Mouse (Mus musculus): ENCODE data around the gene Anapc13. TPM values are rescaled to one million over a fixed set of nuclear protein-coding genes. Genes with fewer than 3 reads are reported as not detected.

Gene Anapc13
- polyA plus RNA-seq, 1 experiment from 2014 or later = 222 TPM

GRCm38 (mm10) chr9:102595662-102596436 lies 30.2 kb upstream of the Anapc13 start:
- Histone ChIP-seq H3K36me3 (ENCODE audit: insufficient read depth, low read length) (peaks cover 24% of the 10 kb centered on the region; the same call in 1 of the 2 replicates), H3K9me3 (replicated peaks; ENCODE audit: low read length) (no peaks in the 10 kb centered on the region), H3K4me3 (replicated peaks; ENCODE audit: low read depth, low read length) (no peak overlapping the region), H3K4me1 (replicated peaks; ENCODE audit: insufficient read depth, low read length) (peaks cover 6% of the 10 kb centered on the region; the same call in 1 of the 2 replicates), H3K27me3 (ENCODE audit: insufficient read depth, low read length) (no peaks in the 10 kb centered on the region), H3K27ac (0 out of 2 replicates have a peak overlapping the region, but pooled peaks have one; percentile 1), H3K9ac (ENCODE audit: low read depth, low read length) (no peak overlapping the region), H3K4me2 (ENCODE audit: low read length) (no peak overlapping the region)
- no peak for TF ChIP-seq CTCF (IDR thresholded peaks at IDR 0.05; ENCODE audit: low read depth)
- DNase-seq (ENCODE audit: low spot score) = no peak
- no peak for ATAC-seq (replicated peaks; ENCODE audit: low FRiP score, low read depth)
- 71% methylated on average over 8 of the region's 8 CpGs for WGBS

GRCm38 (mm10) chr9:102601187-102601586 lies 24.9 kb upstream of the Anapc13 start:
- Histone ChIP-seq H3K4me1 (replicated peaks; ENCODE audit: insufficient read depth, low read length) (no peaks in the 10 kb centered on the region), H3K9ac (ENCODE audit: low read depth, low read length) (no peak overlapping the region), H3K27ac (peak overlapping the region; percentile 27; the same call in 1 of the 2 replicates), H3K9me3 (replicated peaks; ENCODE audit: low read length) (no peaks in the 10 kb centered on the region), H3K4me3 (replicated peaks; ENCODE audit: low read depth, low read length) (no peak overlapping the region), H3K36me3 (ENCODE audit: insufficient read depth, low read length) (0 out of 2 replicates have a peak, but pooled peaks cover 12% of the 10 kb centered on the region), H3K4me2 (ENCODE audit: low read length) (no peak overlapping the region), H3K27me3 (ENCODE audit: insufficient read depth, low read length) (no peaks in the 10 kb centered on the region)
- ATAC-seq (replicated peaks; ENCODE audit: low FRiP score, low read depth) (peak; percentile 40), DNase-seq (ENCODE audit: low spot score) (no peak)
- WGBS = 79% methylated on average over 2 of the region's 2 CpGs
- TF ChIP-seq CTCF (IDR thresholded peaks at IDR 0.05; ENCODE audit: low read depth) = no peak

- Histone ChIP-seq H3K9ac (ENCODE audit: low read depth, low read length) (no peak overlapping the region), H3K27ac (peak overlapping the region; percentile 27; the same call in 1 of the 2 replicates), H3K4me2 (ENCODE audit: low read length) (no peak overlapping the region), H3K4me3 (replicated peaks; ENCODE audit: low read depth, low read length) (no peak overlapping the region), H3K4me1 (replicated peaks; ENCODE audit: insufficient read depth, low read length) (no peaks in the 10 kb centered on the region), H3K9me3 (replicated peaks; ENCODE audit: low read length) (no peaks in the 10 kb centered on the region), H3K36me3 (ENCODE audit: insufficient read depth, low read length) (0 out of 2 replicates have a peak, but pooled peaks cover 9% of the 10 kb centered on the region), H3K27me3 (ENCODE audit: insufficient read depth, low read length) (no peaks in the 10 kb centered on the region)
- no peak for ATAC-seq (replicated peaks; ENCODE audit: low FRiP score, low read depth)
- 71% methylated on average over 2 of the region's 2 CpGs for WGBS
- DNase-seq (ENCODE audit: low spot score) = no peak
- no peak for TF ChIP-seq CTCF (IDR thresholded peaks at IDR 0.05; ENCODE audit: low read depth)
Observed at GRCm38 (mm10) chr9:102601666-102602065, 24.4 kb upstream of the Anapc13 start.

- no peak overlapping the region for H3K9ac ChIP-seq (ENCODE audit: low read depth, low read length)
Observed at GRCm38 (mm10) chr9:102605162-102605561, 20.9 kb upstream of the Anapc13 start.

GRCm38 (mm10) chr9:102607471-102607870 lies 18.6 kb upstream of the Anapc13 start:
- Histone ChIP-seq H3K27ac (no peak overlapping the region), H3K4me3 (replicated peaks; ENCODE audit: low read depth, low read length) (no peak overlapping the region), H3K4me2 (ENCODE audit: low read length) (no peak overlapping the region), H3K27me3 (ENCODE audit: insufficient read depth, low read length) (no peaks in the 10 kb centered on the region), H3K36me3 (ENCODE audit: insufficient read depth, low read length) (peaks cover 7% of the 10 kb centered on the region; the same call in 1 of the 2 replicates), H3K9ac (ENCODE audit: low read depth, low read length) (no peak overlapping the region), H3K9me3 (replicated peaks; ENCODE audit: low read length) (no peaks in the 10 kb centered on the region), H3K4me1 (replicated peaks; ENCODE audit: insufficient read depth, low read length) (no peaks in the 10 kb centered on the region)
- no peak for DNase-seq (ENCODE audit: low spot score)
- 70% methylated on average over 5 of the region's 5 CpGs for WGBS
- peak; percentile 53 for TF ChIP-seq CTCF (IDR thresholded peaks at IDR 0.05; ENCODE audit: low read depth)
- ATAC-seq (replicated peaks; ENCODE audit: low FRiP score, low read depth) = no peak

More at GRCm38 (mm10) chr9:102605162-102605561, 20.9 kb upstream of the Anapc13 start:
- Histone ChIP-seq H3K27me3 (ENCODE audit: insufficient read depth, low read length) (no peaks in the 10 kb centered on the region), H3K27ac (no peak overlapping the region), H3K4me2 (ENCODE audit: low read length) (no peak overlapping the region), H3K4me3 (replicated peaks; ENCODE audit: low read depth, low read length) (no peak overlapping the region), H3K4me1 (replicated peaks; ENCODE audit: insufficient read depth, low read length) (no peaks in the 10 kb centered on the region), H3K36me3 (ENCODE audit: insufficient read depth, low read length) (no peaks in the 10 kb centered on the region), H3K9me3 (replicated peaks; ENCODE audit: low read length) (no peaks in the 10 kb centered on the region)
- ATAC-seq (replicated peaks; ENCODE audit: low FRiP score, low read depth) (no peak), DNase-seq (ENCODE audit: low spot score) (no peak)
- WGBS = 92% methylated on average over 6 of the region's 6 CpGs
- TF ChIP-seq CTCF (IDR thresholded peaks at IDR 0.05; ENCODE audit: low read depth) = no peak

- peaks cover 19% of the 10 kb centered on the region; the same call in 1 of the 2 replicates for H3K36me3 ChIP-seq (ENCODE audit: insufficient read depth, low read length)
- H3K27me3 ChIP-seq (ENCODE audit: insufficient read depth, low read length) = no peaks in the 10 kb centered on the region
- no peaks in the 10 kb centered on the region for H3K9me3 ChIP-seq (replicated peaks; ENCODE audit: low read length)
- no peaks in the 10 kb centered on the region for H3K4me1 ChIP-seq (replicated peaks; ENCODE audit: insufficient read depth, low read length)
- H3K27ac ChIP-seq = no peak overlapping the region
- no peak overlapping the region for H3K9ac ChIP-seq (ENCODE audit: low read depth, low read length)
- no peak overlapping the region for H3K4me3 ChIP-seq (replicated peaks; ENCODE audit: low read depth, low read length)
- no peak for ATAC-seq (replicated peaks; ENCODE audit: low FRiP score, low read depth)
- no peak for TF ChIP-seq CTCF (IDR thresholded peaks at IDR 0.05; ENCODE audit: low read depth)
- no peak for DNase-seq (ENCODE audit: low spot score)
- H3K4me2 ChIP-seq (ENCODE audit: low read length) = no peak overlapping the region
- WGBS = 97% methylated on average over 3 of the region's 3 CpGs
Observed at GRCm38 (mm10) chr9:102609221-102609620, 16.9 kb upstream of the Anapc13 start.
